Mouse (Mus musculus): ENCODE measurements around the gene Fam161a. TPM values are rescaled to one million over a fixed set of nuclear protein-coding genes. Genes with fewer than 3 reads are reported as not detected.
A peak's percentile ranks its signal among the peaks of the same experiment; 100 is the strongest.

Gene Fam161a
- total RNA-seq, 2 experiments from 2014 or later = 2.0 TPM

DNA sequence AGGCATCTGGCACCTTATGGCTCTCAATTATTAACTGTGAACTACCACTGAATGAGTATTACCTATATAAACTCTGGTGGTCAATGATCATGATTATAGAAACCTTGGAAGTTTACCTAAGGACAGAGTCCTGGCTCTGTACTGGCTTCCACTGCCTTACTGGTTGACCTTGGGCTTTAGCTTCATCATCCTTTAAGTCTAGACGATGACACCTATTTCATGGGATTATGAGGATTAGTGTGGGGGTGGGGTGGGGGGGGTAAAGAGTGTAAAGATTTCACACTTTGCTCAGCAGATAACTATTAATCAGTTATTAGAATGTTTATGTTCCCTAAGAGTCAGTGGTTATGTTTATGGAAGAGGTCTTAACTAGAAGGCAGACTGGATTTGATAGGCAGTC is 17.5 kb upstream of the Fam161a start:
- intact Hi-C loops (cut with DNase I) = loop anchor here (1.0 to 10.0 kb wide), 7 partner anchors 17 to 505 kb away; partner anchors contain the start of genes Ahsa2, Fam161a, Tmem17 and Xpo1
- no peak for DNase-seq

DNA sequence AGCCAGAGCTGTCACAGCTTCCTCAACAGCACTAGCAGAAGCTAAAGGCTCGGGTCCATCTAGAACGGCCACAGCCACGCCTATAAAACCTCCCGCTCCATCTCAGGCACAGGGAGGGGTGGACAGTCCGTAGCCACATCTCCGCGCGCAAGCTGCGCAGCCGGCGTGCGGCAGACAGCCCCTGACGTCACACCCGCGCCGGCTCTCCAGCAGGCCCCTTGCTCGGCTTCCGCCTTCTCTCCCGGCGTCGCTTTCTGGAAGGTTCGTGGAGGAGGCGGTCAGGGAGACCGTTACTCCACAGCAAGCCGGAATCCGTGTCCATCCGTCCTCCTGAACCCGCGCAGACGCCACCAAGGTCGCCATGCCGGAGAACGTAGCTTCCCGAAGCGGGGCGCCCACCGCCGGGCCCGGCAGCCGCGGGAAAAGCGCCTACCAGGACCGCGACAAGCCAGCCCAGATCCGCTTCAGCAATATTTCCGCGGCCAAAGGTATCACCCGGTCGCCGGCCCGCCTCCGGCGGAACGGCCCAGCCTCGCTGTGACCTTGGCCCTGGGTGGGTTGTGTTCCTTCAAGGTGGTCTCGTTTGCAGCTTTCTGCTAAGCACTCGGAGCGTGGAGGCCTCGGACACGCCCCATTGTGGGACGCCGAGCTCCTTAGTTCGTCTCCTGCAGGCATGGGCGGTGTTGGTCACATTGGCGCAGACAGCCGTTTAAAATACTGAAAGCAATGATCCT is 16.8 kb upstream of the Fam161a start, which contains the start of gene Cct4:
Gene Cct4, plus strand, starts transcription at position 127 of the 734 bp plus-strand sequence.
- intact Hi-C loops (cut with DNase I) = loop anchor here (1.0 to 10.0 kb wide), 5 partner anchors 16 to 504 kb away; partner anchors contain the start of genes Ahsa2, Fam161a and Xpo1
- DNase-seq = peak; percentile 96 to 97

DNA sequence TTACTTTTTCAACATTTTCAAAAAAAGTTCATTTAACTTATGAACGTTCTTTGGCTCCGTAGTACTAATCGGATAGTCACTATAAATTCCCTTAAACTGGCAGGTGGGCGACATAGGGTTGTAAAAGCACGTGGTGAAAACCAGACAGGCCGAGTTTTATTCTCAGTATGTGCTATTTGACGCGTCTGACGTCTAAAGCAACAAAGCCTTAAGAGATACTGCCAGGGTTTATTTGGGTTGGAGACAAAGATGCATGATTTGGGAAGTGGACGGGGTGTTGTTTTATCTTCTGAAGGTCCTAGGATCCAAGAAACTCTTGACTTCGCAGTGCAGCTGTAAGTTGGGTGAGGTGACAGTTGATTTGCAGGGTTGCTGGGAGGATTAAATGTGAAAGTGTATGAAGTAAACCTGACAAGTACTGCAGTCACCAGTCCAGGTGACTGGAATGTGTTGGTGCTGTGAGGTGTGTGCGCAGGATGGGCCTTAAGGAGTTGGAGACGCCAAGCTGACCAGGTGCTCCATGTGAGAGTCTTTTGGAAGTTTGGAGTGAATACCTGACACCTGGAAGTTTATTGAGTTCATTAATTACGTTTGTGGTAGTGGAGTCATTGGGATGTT is 16.0 kb upstream of the Fam161a start:
- intact Hi-C loops (cut with DNase I) = loop anchor here (2.0 to 10.0 kb wide), 4 partner anchors 15 to 503 kb away; partner anchors contain the start of genes Ahsa2 and Fam161a
- DNase-seq = no peak

DNA sequence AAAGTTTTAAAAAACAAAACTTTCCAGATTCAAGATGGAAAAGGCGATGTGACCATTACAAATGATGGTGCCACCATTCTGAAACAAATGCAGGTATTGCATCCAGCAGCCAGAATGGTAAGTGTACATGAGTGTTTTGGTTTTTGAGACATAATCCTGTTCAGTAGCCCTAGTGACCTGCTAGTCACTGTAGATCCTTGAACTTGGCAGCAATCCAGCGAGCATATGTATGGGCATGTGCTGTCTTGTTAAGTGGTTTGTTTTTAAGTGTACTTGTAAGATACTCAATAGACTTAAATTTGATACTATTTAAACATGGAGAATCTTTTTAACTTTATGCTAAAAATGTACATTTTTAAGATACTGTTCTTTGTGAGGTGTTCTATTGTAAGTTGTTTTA is 13.1 kb upstream of the Fam161a start:
- intact Hi-C loops (cut with DNase I) = loop anchor here (5.0 to 10.0 kb wide), 3 partner anchors 73 to 501 kb away; partner anchors contain the start of gene Ahsa2
- no peak for DNase-seq

DNA sequence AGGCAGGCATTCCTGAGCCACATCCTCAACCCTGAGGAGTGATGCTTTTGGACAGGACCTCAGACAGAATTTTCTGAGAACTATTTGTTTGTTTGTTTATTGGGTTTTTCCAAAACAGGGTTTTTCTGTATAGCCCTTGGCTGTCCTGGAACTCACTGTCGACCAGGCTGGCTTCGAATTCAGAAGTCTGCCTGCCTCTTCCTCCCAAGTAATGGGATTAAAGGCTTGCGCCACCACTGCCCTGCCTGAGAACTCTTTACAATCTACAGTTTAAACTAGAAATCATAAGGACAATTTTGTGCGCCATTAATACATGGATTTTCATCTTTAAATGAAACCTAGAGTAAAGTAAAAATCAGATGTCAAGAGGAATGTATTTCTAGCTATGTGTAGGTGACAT is 11.9 kb upstream of the Fam161a start:
- intact Hi-C loops (cut with DNase I) = loop anchor here (10.0 kb wide), 2 partner anchors 369 to 499 kb away; partner anchors contain the start of gene Ahsa2
- no peak for DNase-seq

DNA sequence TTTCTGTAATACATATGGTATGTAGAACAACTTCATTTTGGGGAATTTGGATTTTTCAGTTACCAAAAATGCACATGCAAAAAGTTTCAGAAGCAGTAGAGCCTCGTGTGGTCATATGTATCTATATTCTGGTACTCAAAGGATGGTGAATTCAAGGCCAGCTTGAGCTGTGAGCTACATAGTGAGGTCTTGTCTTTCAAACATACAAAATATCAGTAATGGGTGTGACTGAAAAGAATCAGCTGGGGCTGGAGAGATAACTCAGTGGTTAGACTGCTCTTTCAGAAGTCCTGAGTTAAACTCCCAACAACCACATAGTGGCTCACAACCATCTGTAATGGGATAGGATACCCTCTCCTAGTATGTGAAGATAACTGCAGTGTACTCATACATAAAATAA is 9.0 kb upstream of the Fam161a start:
- DNase-seq = no peak
- intact Hi-C loops (cut with DNase I) = loop anchor here (10.0 kb wide), 2 partner anchors 366 to 496 kb away; partner anchors contain the start of gene Ahsa2

DNA sequence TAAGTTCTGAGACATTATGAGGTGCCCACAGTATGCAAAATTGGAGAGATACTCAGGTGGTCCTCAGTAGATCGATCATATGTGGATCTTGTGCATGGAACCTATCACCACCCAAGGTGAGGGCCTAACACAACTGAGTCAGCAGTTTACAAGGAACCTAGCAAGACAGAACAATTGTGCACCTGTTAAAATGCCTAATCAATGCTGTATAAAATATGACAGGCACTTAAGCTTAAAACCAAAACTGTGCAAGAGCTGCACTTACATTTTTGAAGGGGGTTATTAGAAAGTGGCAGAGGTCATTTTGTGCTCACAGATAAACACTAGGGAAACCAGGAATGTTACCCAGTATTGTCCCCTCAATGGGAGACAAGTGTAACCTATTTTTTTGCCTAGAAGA is 2.1 kb upstream of the Fam161a start:
- intact Hi-C loops (cut with DNase I) = loop anchor here (5.0 kb wide), 2 partner anchors 252 to 267 kb away; partner anchors contain the start of gene Xpo1
- no peak for DNase-seq

DNA sequence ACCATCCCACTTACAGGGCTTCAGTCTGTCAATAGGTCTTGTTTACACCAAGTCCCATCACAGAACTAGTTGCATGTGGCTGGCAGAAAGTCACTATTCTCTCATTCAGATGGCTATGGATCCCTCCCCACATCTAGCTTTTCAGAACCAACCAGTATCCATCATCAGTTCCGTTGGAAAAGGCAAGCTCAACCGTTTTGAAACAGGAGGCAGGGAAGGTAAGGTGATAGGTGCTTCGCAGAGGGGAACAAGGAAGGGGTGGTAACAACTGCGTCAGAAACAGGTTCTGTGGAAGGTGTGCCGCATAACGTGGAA is 208 bp upstream of the Fam161a start:
- DNase-seq = no peak
- intact Hi-C loops (cut with DNase I) = loop anchor here (2.0 to 5.0 kb wide), 3 partner anchors 16 to 265 kb away; partner anchors contain the start of genes Cct4 and Xpo1

DNA sequence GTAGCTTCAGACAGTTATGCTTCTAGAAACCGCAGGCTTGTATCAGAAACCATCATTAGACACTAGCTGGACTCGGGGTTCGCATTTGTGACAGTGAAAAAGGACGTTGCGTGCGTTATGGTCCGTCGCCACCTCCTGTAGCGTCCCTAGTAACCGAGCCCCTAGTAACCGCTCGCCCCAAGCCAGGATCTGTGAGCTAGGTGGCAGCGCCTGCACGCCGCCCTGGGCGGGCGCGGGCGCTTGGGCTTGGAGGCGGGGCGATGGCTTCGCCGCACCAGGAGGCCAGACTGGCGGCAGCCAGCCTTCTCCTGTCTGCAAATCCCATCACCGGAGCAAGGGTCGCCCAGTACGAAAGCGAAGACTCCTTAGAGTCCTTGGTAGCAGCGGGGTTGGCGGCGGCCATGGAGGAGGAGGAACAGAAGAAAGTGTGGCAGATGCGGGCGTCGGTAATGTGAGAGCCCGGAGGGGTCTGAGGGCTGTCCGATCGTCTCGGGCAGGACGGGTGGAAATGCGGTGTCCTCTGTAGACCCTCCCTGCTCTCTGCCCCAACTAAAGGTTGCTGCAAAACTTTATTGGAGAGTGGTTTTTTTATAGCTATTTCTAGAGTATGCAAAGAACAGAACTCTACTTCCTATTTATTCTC is 971 bp downstream of the Fam161a start:
- intact Hi-C loops (cut with DNase I) = loop anchor here (5.0 kb wide), 2 partner anchors 249 to 264 kb away; partner anchors contain the start of gene Xpo1
- DNase-seq = peak; percentile 85 to 87

DNA sequence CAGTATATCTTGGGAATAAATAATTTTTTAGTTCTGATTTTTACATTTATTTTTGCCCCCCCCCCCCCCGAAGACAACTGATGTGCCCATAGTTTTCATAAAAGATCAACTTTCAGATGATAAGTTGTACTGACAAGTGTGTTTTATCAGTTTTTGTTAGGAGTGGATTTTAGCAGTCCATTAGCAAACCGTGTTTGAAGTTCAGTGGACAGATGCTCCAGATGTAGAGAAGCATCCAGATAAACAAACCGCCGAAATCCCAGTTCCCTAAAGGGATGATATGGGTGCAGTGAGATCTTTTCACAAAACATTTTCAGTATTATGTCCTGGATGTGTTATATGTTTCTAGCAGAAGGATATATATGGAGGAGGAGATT is 1.5 kb downstream of the Fam161a start:
- DNase-seq = no peak
- intact Hi-C loops (cut with DNase I) = loop anchor here (5.0 kb wide), 2 partner anchors 248 to 263 kb away; partner anchors contain the start of gene Xpo1

DNA sequence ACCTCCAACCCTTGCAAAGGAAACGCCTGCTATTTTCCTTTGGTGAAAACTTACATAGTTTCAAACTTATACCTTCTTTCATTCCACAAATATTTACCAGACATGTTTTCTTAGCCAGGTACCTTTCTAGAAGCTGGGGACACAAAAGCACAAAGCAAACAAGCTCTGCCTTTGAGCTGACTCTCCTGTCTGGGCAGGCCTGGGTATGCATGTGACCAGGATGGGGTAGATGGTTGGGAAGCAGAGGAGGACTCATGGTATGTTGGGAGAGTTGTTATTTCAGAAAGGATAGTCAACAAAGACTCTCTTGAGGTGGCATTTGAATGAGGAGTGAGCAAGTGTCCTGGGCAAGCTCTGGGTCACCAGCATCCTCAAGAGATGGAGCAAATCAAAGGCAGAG is 5.8 kb downstream of the Fam161a start:
- intact Hi-C loops (cut with DNase I) = no loop called here

DNA sequence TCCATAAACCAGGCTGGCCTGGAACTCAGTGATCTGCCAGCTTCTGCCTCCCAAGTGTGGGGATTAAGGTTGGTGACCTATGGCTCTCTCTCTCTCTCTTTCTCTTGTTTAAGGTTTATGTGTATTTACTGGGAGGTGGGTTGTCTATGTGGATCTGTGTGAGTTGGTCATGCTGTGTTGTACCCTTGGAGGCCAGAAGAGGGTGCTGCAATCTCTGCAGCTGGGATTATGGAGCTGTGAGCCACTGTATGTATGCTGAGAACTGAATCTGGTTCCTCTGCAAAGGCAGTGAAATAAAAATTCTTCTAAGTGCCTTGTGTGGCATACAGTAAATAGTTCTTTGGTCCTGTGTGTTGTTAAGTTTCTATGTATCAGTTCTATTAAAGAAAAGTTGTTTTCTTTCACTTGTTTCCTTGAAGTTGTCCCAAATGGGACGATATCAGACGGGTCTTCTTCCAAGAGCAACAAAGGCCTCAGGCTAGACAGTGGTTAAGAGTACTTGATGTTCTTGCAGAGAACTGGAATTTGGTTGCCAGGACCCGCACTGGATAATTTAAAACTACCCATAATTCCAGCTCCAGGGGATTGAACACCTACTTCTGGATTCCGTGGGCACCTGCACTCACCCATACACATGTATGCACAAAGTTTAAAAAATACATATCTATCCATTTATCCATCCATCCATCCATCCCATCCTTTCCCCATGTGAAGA is 6.4 kb downstream of the Fam161a start:
- intact Hi-C loops (cut with DNase I) = no loop called here
- no peak for DNase-seq

More for the DNA sequence above, 5.8 kb downstream of the Fam161a start:
- DNase-seq = no peak

DNA sequence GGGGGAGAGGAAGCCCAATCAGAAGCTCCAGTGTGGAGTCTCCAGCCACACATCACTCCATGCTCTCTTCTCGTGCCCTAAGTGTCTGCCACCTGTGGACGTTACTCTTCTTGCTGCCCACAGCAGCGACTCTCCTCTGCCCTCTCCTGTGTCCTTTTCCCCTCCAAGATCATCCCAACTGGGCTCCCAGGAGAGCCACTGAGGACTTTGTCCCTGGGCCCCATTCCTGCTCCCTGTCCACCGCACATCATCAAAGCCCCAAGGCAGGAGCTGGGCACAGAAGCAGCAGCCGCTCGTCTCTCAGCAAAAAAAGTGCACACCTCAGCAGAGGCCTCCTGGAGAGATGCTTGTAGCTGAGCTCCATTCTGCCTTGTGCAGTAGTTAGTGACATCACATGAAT is 7.7 kb downstream of the Fam161a start:
- intact Hi-C loops (cut with DNase I) = loop anchor here (5.0 kb wide), 1 partner anchor 117 kb away; no protein-coding TSS in a partner anchor

DNA sequence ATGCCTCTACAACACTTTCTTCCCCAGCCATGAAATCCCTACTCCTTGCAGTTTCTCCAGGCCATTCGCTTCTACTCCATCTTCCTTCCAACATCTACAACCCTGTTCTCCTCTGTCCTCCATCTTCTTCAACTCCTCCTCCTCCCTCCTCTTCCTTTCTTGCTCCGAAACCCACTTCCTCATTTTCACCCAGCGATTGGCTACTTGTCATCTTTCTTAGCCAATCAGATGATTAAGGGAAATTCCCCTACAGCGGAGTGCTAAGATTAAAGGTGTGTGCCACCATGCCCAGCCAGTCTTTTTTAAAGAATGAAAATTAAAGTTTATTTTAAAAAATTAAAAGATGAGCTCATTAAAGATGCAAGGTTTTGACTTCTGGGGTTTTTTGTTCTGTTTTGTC is 10.6 kb downstream of the Fam161a start:
- DNase-seq = no peak
- intact Hi-C loops (cut with DNase I) = loop anchor here (2.0 to 5.0 kb wide), 2 partner anchors 43 to 114 kb away; no protein-coding TSS in a partner anchor

More for the DNA sequence above, 7.7 kb downstream of the Fam161a start:
- no peak for DNase-seq

DNA sequence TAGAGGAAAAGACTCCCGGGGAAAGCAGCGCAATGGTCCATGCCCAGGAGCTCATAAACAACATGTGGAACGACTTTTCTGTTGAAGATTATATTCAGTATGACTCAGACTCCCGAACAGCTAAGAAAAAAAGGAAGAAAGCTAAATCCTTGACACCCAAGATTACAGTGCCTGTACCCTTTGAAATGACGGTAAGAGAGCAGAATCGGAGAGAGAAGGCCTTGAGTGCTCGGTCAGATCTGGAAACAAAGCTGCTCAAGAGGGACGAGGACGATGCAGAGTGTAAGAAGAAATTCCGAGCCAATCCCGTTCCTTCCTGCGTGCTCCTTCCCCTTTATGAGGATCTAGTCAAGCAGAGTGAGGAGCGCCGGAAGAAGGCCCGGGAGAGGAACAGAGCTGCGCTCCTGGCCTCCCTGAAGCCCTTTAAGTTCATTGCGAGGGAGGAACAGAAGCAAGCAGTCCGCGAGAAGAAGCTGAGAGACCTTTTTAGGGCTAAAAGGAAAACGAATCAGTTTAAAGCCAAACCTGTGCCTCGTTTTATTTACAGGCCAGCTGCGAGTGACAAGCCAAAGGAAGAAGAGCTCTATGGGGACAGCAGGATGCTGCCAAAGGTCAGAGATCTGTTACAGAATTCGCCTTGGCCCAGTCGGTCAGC is 12.9 kb downstream of the Fam161a start:
- DNase-seq = no peak
- intact Hi-C loops (cut with DNase I) = no loop called here

DNA sequence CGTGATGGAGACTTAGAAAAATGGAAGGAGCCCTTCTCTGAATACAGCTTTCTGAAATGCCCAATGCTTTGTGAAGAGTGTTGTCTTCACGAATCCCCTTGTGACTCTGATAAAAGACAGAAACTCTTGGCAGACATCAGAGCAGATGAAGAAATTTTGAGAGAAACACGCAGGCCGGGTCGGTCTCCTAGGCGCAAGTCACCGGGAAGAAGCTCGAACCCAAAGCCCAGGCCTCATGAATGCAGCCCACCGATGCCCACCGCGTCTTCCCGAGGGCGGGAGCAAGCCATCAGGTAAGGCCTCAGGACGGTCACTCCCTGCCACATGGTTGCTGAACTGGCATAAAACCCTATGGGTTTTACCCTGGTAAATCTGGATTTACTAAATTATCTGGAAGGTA is 13.5 kb downstream of the Fam161a start:
- DNase-seq = no peak
- intact Hi-C loops (cut with DNase I) = no loop called here

DNA sequence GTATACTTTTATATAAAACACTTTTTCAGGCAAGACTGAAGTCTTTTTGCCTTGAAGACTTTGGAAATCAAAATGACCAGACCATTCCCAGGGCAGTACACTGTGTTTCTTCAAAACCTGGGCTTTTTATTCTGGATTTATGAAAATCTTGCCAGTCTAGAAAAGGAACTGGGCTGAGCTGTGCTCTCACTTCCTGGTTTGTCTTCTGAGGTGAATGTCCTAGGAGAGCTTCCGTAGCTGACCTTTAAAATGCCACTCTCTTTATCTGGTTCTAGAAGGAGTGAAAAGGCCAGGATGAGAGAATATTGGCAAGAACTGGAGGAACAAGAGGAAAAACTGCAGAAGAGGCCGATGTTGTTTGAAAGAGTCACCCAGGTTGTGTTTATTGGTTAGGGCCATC is 15.8 kb downstream of the Fam161a start:
- no peak for DNase-seq

DNA sequence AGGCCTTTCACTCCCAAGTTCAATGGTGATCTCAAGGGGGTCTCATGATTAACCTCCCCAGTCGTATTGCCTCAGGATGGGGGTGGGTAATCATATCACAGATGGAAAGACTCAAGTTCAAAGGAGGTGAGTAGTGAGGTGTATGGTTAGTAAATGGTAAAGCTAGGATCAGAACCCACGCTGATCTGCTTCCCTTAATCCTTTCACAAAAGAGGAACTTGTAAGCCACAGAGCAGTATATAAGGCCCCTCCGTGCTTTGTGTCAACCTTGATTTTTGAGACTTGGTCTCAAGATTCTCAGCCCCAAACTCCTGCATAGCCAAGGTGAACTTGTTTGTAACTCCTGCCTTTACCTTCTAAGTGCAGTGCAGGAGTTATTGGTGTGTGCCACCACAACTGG is 16.8 kb downstream of the Fam161a start:
- intact Hi-C loops (cut with DNase I) = no loop called here
- DNase-seq = no peak

More for the DNA sequence above, 15.8 kb downstream of the Fam161a start:
- intact Hi-C loops (cut with DNase I) = no loop called here

DNA sequence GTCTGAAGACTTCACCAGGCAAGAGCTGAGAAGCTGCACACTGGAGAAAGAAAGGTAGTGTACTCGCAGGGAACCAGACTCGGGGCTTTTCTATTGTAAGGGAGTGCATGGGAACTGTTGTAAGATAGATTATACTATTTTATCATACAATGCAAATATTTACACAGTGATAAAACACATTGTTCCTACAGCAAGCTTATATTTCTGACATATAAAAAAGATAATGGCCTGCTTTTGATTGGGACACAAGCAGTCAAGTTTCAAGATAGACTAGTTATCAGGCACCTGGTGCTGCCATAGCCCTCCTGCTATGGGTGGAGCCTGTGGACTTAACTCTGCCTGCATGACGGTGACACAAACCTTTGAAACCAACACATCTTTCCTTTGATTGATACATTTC is 21.6 kb downstream of the Fam161a start:
- intact Hi-C loops (cut with DNase I) = no loop called here
- DNase-seq = no peak

DNA sequence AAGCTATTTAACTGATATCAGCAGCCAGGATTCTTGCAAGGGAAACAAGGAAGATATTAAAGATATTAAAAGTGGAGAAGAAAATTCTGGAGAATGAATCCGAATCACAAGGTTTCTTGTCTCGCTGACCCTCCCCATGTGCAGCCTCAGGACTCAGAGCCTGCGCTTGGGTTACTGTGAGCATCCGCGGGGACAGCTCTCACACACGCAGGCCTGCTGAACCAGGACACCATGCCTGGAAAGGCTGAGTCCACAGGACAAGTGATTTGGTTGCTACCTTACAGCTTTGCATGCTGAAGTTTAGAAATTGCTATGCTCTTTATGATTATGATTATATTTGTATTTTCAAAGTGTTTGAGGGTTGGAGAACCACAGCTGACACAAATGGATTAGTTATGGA is 22.1 kb downstream of the Fam161a start:
- intact Hi-C loops (cut with DNase I) = no loop called here
- no peak for DNase-seq

Measured in heart, postnatal 10 days (tissue).